Mouse (Mus musculus) colon, adult 2 months (tissue): ENCODE measurements around the gene Zfp579. TPM values are rescaled to one million over a fixed set of nuclear protein-coding genes. Genes with fewer than 3 reads are reported as not detected.

Source experiments
- polyA plus RNA-seq: library from polyadenylated mRNA; depleted of rRNA; stranded (reverse); fragments of >200 nt; gene quantifications from 2 replicates; pipeline ENCODE4 v1.2.3, GENCODE M21; 2012; rRNA removed

Gene Zfp579
- polyA plus RNA-seq, result 60.1 and 63.9 TPM in 2 replicates

GRCm38 (mm10) chr7:4996003-4996895, at the start of gene Zfp579:
TSS of gene Zfp579 (minus strand) at chr7:4996158.

GRCm38 (mm10) chr7:5038109-5038732, 42.3 kb upstream of the Zfp579 start, which contains the start of gene Zfp784:
TSS of gene Zfp784 (minus strand) at chr7:5038446.

GRCm38 (mm10) chr7:5033818-5034217, 37.9 kb upstream of the Zfp579 start, which contains the start of gene 4632433K11Rik:
TSS of gene 4632433K11Rik (plus strand) at chr7:5034118.

GRCm38 (mm10) chr7:5020000-5020681, 24.2 kb upstream of the Zfp579 start, which contains the start of the genes Zfp865 and Ccdc106:
TSS of gene Zfp865 (plus strand) at chr7:5020376.
TSS of gene Ccdc106 (plus strand) at chr7:5020553.

GRCm38 (mm10) chr7:5015118-5016001, 19.4 kb upstream of the Zfp579 start, which contains the start of gene Gm44973:
TSS of gene Gm44973 (plus strand) at chr7:5015496.

GRCm38 (mm10) chr7:5014251-5015117, 18.5 kb upstream of the Zfp579 start, which contains the start of the genes Zfp524 and Fiz1:
TSS of gene Zfp524 (plus strand) at chr7:5014415.
TSS of gene Fiz1 (minus strand) at chr7:5014697.

GRCm38 (mm10) chr7:4971068-4971467, 24.9 kb downstream of the Zfp579 start, which contains the start of gene Sbk3:
TSS of gene Sbk3 (minus strand) at chr7:4971168.

GRCm38 (mm10) chr7:4964272-4964671, 31.7 kb downstream of the Zfp579 start, which contains the start of gene Sbk2:
TSS of gene Sbk2 (minus strand) at chr7:4964406.

Other genes starting within 250 kb of the Zfp579 start
- 22.5 and 40.9 TPM in 2 replicates for gene Cox6b2, start 243.1 kb downstream of the Zfp579 start, polyA plus RNA-seq
- not detected in 2 replicates for gene Fam71e2, start 224.9 kb downstream of the Zfp579 start, polyA plus RNA-seq
- gene Il11, start 213.3 kb downstream of the Zfp579 start, polyA plus RNA-seq, result 0.90 and 1.0 TPM in 2 replicates
- gene Tmem190, start 213.2 kb downstream of the Zfp579 start, polyA plus RNA-seq, result not detected in 2 replicates
- 227 and 263 TPM in 2 replicates for gene Tmem238, start 206.5 kb downstream of the Zfp579 start, polyA plus RNA-seq
- 405 and 513 TPM in 2 replicates for gene Rpl28, start 203.3 kb downstream of the Zfp579 start, polyA plus RNA-seq
- 143 and 257 TPM in 2 replicates for gene Ube2s, start 183.6 kb downstream of the Zfp579 start, polyA plus RNA-seq
- gene Shisa7, start 151.5 kb downstream of the Zfp579 start, polyA plus RNA-seq, result 2.0 and 2.8 TPM in 2 replicates
- 40.8 and 52.6 TPM in 2 replicates for gene Isoc2b, start 125.9 kb downstream of the Zfp579 start, polyA plus RNA-seq
- 18.6 and 21.4 TPM in 2 replicates for gene Isoc2a, start 119.0 kb downstream of the Zfp579 start, polyA plus RNA-seq
- 0.08 TPM in 1 of 2 replicates, not detected in the other for gene Gm36210, start 89.6 kb downstream of the Zfp579 start, polyA plus RNA-seq
- gene Zfp628, start 80.9 kb downstream of the Zfp579 start, polyA plus RNA-seq, result 31.6 and 31.7 TPM in 2 replicates
- gene Nat14, start 74.1 kb downstream of the Zfp579 start, polyA plus RNA-seq, result 16.0 and 18.1 TPM in 2 replicates
- 12.0 and 12.4 TPM in 2 replicates for gene Ssc5d, start 70.4 kb downstream of the Zfp579 start, polyA plus RNA-seq
- gene Sbk2, start 31.8 kb downstream of the Zfp579 start, polyA plus RNA-seq, result 0.09 and 0.30 TPM in 2 replicates
- 0.28 TPM in 1 of 2 replicates, not detected in the other for gene Sbk3, start 25.0 kb downstream of the Zfp579 start, polyA plus RNA-seq
- 58.6 and 61.0 TPM in 2 replicates for gene Zfp524, start 18.3 kb upstream of the Zfp579 start, polyA plus RNA-seq
- gene Fiz1, start 18.5 kb upstream of the Zfp579 start, polyA plus RNA-seq, result 35.6 and 36.3 TPM in 2 replicates
- 0.35 TPM in 1 of 2 replicates, not detected in the other for gene Gm44973, start 19.3 kb upstream of the Zfp579 start, polyA plus RNA-seq
- 37.3 and 43.2 TPM in 2 replicates for gene Zfp865, start 24.2 kb upstream of the Zfp579 start, polyA plus RNA-seq
- 3.0 and 3.6 TPM in 2 replicates for gene Ccdc106, start 24.4 kb upstream of the Zfp579 start, polyA plus RNA-seq
- gene 4632433K11Rik, start 38.0 kb upstream of the Zfp579 start, polyA plus RNA-seq, result not detected in 2 replicates
- 6.4 and 8.7 TPM in 2 replicates for gene Zfp784, start 42.3 kb upstream of the Zfp579 start, polyA plus RNA-seq
- gene Zfp580, start 55.4 kb upstream of the Zfp579 start, polyA plus RNA-seq, result 15.7 and 17.3 TPM in 2 replicates
- 136 and 150 TPM in 2 replicates for gene U2af2, start 66.0 kb upstream of the Zfp579 start, polyA plus RNA-seq
- gene Epn1, start 84.1 kb upstream of the Zfp579 start, polyA plus RNA-seq, result 351 and 358 TPM in 2 replicates
- gene Rfpl4, start 120.8 kb upstream of the Zfp579 start, polyA plus RNA-seq, result not detected in 2 replicates
- gene Rasl2-9, start 129.8 kb upstream of the Zfp579 start, polyA plus RNA-seq, result 0.22 and 0.27 TPM in 2 replicates
- not detected in 2 replicates for gene Vmn1r55, start 153.5 kb upstream of the Zfp579 start, polyA plus RNA-seq
- not detected in 2 replicates for gene Vmn1r56, start 200.6 kb upstream of the Zfp579 start, polyA plus RNA-seq
- gene Vmn1r57, start 222.3 kb upstream of the Zfp579 start, polyA plus RNA-seq, result not detected in 2 replicates